Mouse (Mus musculus): Measurements from ENCODE around the gene Nsun3.

Nsun3 gene

GRCm38 (mm10) chr16:62786621-62787331 lies at the start of gene Nsun3:
Gene Nsun3 (minus strand): TSS chr16:62786818.
- peak; percentile 77 for DNase-seq (ENCODE audit: low spot score)

- no peak for DNase-seq (ENCODE audit: low spot score)
These were observed 47.6 kb upstream of the Nsun3 start for GRCm38 (mm10) chr16:62834016-62834735.

- DNase-seq (ENCODE audit: low spot score): peak; percentile 17
These were observed 45.9 kb upstream of the Nsun3 start for GRCm38 (mm10) chr16:62832481-62832880.

- DNase-seq (ENCODE audit: low spot score): no peak
These were observed 45.4 kb upstream of the Nsun3 start for GRCm38 (mm10) chr16:62832027-62832426.

GRCm38 (mm10) chr16:62826156-62827001 lies 39.8 kb upstream of the Nsun3 start:
- peak; percentile 7 for DNase-seq (ENCODE audit: low spot score)

- no peak for DNase-seq (ENCODE audit: low spot score)
These were observed 35.9 kb upstream of the Nsun3 start for GRCm38 (mm10) chr16:62822472-62822871.

- no peak for DNase-seq (ENCODE audit: low spot score)
These were observed 27.9 kb upstream of the Nsun3 start, which contains the start of gene Stx19 for GRCm38 (mm10) chr16:62814491-62814890. Gene Stx19 (plus strand): TSS chr16:62814676.

GRCm38 (mm10) chr16:62813790-62814189 lies 27.2 kb upstream of the Nsun3 start:
- DNase-seq (ENCODE audit: low spot score): no peak

- DNase-seq (ENCODE audit: low spot score): no peak
These were observed 24.2 kb upstream of the Nsun3 start for GRCm38 (mm10) chr16:62810855-62811254.

GRCm38 (mm10) chr16:62807249-62807979 lies 20.8 kb upstream of the Nsun3 start:
- DNase-seq (ENCODE audit: low spot score): no peak

- no peak for DNase-seq (ENCODE audit: low spot score)
These were observed 18.0 kb upstream of the Nsun3 start for GRCm38 (mm10) chr16:62804621-62805020.

- DNase-seq (ENCODE audit: low spot score): no peak
These were observed 13.2 kb upstream of the Nsun3 start for GRCm38 (mm10) chr16:62799839-62800238.

GRCm38 (mm10) chr16:62799426-62799825 lies 12.8 kb upstream of the Nsun3 start:
- no peak for DNase-seq (ENCODE audit: low spot score)

- DNase-seq (ENCODE audit: low spot score): no peak
These were observed 12.2 kb upstream of the Nsun3 start for GRCm38 (mm10) chr16:62798808-62799207.

- DNase-seq (ENCODE audit: low spot score): no peak
These were observed 10.0 kb upstream of the Nsun3 start for GRCm38 (mm10) chr16:62796608-62797007.

- DNase-seq (ENCODE audit: low spot score): no peak
These were observed 4.4 kb downstream of the Nsun3 start for GRCm38 (mm10) chr16:62782229-62782628.

- DNase-seq (ENCODE audit: low spot score): no peak
These were observed 8.3 kb downstream of the Nsun3 start for GRCm38 (mm10) chr16:62778282-62778681.

GRCm38 (mm10) chr16:62776034-62776433 lies 10.6 kb downstream of the Nsun3 start:
- no peak for DNase-seq (ENCODE audit: low spot score)

GRCm38 (mm10) chr16:62773462-62773861 lies 13.2 kb downstream of the Nsun3 start:
- DNase-seq (ENCODE audit: low spot score): no peak

GRCm38 (mm10) chr16:62758340-62758739 lies 28.3 kb downstream of the Nsun3 start:
- DNase-seq (ENCODE audit: low spot score): no peak

- DNase-seq (ENCODE audit: low spot score): no peak
These were observed 31.3 kb downstream of the Nsun3 start for GRCm38 (mm10) chr16:62755307-62755706.

- no peak for DNase-seq (ENCODE audit: low spot score)
These were observed 33.0 kb downstream of the Nsun3 start for GRCm38 (mm10) chr16:62753597-62753996.
